Mouse (Mus musculus) retina, postnatal 7 days (tissue): ENCODE results near the gene Gm5938.

Source experiments
- DNase-seq: peaks from one replicate; pipeline ENCODE4 v3.0.0-alpha.2; 2012; ENCODE audit warnings: low read depth, low spot score

The Gm5938 gene

DNA sequence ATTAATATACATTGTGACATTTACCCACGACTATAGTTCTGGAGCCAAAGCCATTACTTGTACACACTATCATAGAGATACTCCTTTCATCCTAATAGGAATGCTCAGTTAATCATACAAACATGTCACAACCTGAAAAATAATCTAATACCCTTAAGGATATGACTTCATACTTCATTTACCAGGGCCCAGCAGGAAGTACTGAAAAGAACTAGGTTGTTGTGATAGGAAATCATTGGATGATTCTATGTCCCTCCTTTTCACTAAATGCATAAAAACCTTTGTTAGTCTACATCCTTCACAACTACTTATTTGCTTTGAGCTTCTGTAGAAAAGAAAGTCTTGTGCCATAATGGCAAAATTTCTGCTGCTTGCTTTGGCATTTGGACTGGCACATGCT, at the start of gene Gm5938:
Gene Gm5938 (plus strand): TSS at position 301 of the 400 bp plus-strand sequence.
- DNase-seq = no peak

- DNase-seq = no peak
Measured at GRCm38 (mm10) chrX:78091274-78091673, 34.0 kb upstream of the Gm5938 start, which contains the start of gene Obp1a. TSS of gene Obp1a (minus strand) at chrX:78091374.
